Mouse (Mus musculus): ENCODE results near the gene Ptpn11. TPM values are rescaled to one million over a fixed set of nuclear protein-coding genes. Genes with fewer than 3 reads are reported as not detected.

Ptpn11 gene
- polyA plus RNA-seq, 1 experiment from 2014 or later, result 25.4 TPM

DNA sequence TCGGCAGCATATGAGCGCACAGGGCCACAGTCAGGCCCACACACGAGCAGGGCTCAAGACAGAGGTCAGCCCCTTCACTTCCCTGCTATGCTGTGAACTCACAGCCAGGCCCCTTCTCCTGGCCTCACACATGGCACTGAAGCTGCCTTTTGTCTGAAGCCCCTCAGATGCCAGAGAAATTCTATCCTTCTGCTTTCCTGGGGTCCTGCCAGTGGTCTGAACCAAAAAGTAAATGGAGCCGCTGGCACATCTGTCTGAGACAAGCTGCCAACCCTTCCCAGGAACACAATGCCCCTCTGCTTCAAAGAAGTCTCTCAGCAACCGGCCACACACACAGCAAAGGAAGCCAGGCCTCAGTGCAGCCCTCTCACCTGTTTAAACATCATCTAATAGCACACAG lies 28.9 kb downstream of the Ptpn11 start:
- Histone ChIP-seq H3K9me3 (no peaks in the 10 kb centered on the region), H3K36me3 (replicated peaks) (peaks cover 100% of the 10 kb centered on the region), H3K27me3 (replicated peaks; ENCODE audit: low read depth, poor library complexity, severe bottlenecking) (no peaks in the 10 kb centered on the region), H3K4me3 (no peak overlapping the region), H3K4me1 (no peaks in the 10 kb centered on the region), H3K27ac (replicated peaks) (no peak overlapping the region)
- DNase-seq (ENCODE audit: low spot score), result no peak
- WGBS, result 87% methylated on average over 5 of the region's 5 CpGs

- H3K4me3 ChIP-seq, result no peak overlapping the region
- H3K27me3 ChIP-seq (replicated peaks; ENCODE audit: low read depth, poor library complexity, severe bottlenecking), result no peaks in the 10 kb centered on the region
- no peaks in the 10 kb centered on the region for H3K4me1 ChIP-seq
- H3K9me3 ChIP-seq, result no peaks in the 10 kb centered on the region
- no peak overlapping the region for H3K27ac ChIP-seq (replicated peaks)
- peaks cover 99% of the 10 kb centered on the region for H3K36me3 ChIP-seq (replicated peaks)
- DNase-seq (ENCODE audit: low spot score), result no peak
- 86% methylated on average over 7 of the region's 7 CpGs for WGBS
These were observed 32.2 kb downstream of the Ptpn11 start for GRCm38 (mm10) chr5:121158966-121159365.

DNA sequence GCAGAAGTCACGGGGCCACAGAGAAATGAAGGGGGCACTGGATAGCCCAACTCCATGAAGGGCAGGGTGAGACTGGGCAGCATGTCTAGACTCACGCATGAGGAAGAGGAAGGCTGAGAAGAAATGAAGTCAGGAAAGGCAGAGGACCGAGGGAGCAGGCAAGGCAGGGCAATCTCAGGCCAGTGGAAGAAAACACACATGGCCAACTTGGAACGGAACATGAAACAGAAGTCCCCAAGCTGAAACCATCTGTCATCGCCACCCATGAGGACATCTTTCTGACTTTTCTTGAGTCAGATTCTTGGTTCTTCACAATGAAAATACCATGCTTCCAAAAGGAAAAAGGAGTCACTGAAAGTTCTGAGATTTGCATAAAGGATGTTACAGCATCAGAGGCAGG lies 33.7 kb downstream of the Ptpn11 start:
- Histone ChIP-seq H3K27ac (replicated peaks) (no peak overlapping the region), H3K27me3 (replicated peaks; ENCODE audit: low read depth, poor library complexity, severe bottlenecking) (no peaks in the 10 kb centered on the region), H3K4me3 (no peak overlapping the region), H3K4me1 (no peaks in the 10 kb centered on the region), H3K9me3 (no peaks in the 10 kb centered on the region), H3K36me3 (replicated peaks) (peaks cover 99% of the 10 kb centered on the region)
- WGBS, result 93% methylated on average over 5 of the region's 5 CpGs
- DNase-seq (ENCODE audit: low spot score), result no peak

- H3K9me3 ChIP-seq, result no peaks in the 10 kb centered on the region
- no peaks in the 10 kb centered on the region for H3K4me1 ChIP-seq
- no peak for DNase-seq (ENCODE audit: low spot score)
- peaks cover 99% of the 10 kb centered on the region for H3K36me3 ChIP-seq (replicated peaks)
- H3K27me3 ChIP-seq (replicated peaks; ENCODE audit: low read depth, poor library complexity, severe bottlenecking), result no peaks in the 10 kb centered on the region
- no peak overlapping the region for H3K4me3 ChIP-seq
- 78% methylated on average over 2 of the region's 2 CpGs for WGBS
- no peak overlapping the region for H3K27ac ChIP-seq (replicated peaks)
These were observed 34.2 kb downstream of the Ptpn11 start for GRCm38 (mm10) chr5:121157017-121157416.

DNA sequence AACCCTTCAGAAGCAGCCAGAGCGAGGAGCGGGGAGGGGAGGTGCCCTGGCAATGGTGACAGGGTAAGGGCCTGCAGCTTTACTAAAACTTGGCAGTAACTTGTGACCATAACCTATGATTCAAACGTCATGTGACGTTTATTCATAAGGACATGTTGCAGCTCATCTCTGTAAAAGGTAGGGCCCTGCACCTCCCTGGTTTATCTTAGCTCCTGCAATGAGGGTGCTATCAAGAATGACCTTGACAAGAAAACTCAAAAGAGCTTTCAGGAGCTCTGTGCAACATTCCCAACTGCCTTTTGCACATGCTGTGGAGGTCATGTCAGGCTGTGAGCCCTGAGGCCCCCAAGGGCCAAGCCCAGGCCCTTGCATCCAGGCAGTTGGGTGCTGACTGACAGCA lies 35.1 kb downstream of the Ptpn11 start:
- Histone ChIP-seq H3K27me3 (replicated peaks; ENCODE audit: low read depth, poor library complexity, severe bottlenecking) (no peaks in the 10 kb centered on the region), H3K4me1 (no peaks in the 10 kb centered on the region), H3K27ac (replicated peaks) (no peak overlapping the region), H3K4me3 (no peak overlapping the region), H3K36me3 (replicated peaks) (peaks cover 99% of the 10 kb centered on the region), H3K9me3 (no peaks in the 10 kb centered on the region)
- WGBS, result 92% methylated on average over 4 of the region's 4 CpGs
- DNase-seq (ENCODE audit: low spot score), result no peak

DNA sequence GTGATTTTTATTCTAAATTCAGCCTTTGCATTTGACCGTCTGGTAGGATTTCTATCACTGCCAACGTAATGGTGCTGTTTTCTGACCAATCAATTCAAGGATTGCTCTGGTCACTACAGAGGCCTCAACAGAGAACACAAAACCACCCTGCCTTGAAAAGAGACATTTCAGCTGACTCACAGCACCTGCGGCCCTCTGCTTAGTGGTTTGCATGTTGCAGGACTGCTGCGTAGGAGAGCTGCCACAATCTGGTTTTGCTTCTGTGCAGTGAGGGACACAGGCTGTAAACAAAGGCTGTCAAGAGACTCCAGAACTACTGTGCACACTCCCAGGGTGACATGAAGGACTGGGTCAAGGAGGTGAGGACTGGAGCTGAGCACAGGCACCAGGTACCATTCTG lies 40.5 kb downstream of the Ptpn11 start:
- Histone ChIP-seq H3K27me3 (replicated peaks; ENCODE audit: low read depth, poor library complexity, severe bottlenecking) (no peaks in the 10 kb centered on the region), H3K36me3 (replicated peaks) (peaks cover 100% of the 10 kb centered on the region), H3K27ac (replicated peaks) (no peak overlapping the region), H3K4me1 (no peaks in the 10 kb centered on the region), H3K4me3 (no peak overlapping the region), H3K9me3 (no peaks in the 10 kb centered on the region)
- 94% methylated on average over 4 of the region's 4 CpGs for WGBS
- no peak for DNase-seq (ENCODE audit: low spot score)

DNA sequence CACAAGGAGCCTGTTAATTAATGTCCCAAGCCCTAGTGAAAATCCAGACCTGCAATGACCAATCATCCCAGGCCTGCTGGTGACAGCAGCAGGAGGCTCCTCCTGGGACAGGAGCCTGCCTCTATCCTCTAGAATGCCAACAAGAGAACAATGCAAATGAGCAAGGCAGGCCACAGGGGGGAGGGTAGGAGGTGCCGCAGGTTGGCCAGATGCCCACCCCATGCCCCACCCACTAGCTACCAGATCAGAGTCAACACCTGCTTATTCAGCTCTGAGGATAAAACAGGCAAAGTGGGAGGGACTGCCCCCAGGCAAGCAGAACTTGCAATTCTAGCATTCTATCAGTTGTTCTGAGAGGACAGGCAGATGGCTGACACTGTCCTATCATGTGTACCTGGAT lies 42.0 kb downstream of the Ptpn11 start:
- DNase-seq (ENCODE audit: low spot score), result no peak
- no peaks in the 10 kb centered on the region for H3K27me3 ChIP-seq (replicated peaks; ENCODE audit: low read depth, poor library complexity, severe bottlenecking)
- peaks cover 100% of the 10 kb centered on the region for H3K36me3 ChIP-seq (replicated peaks)
- H3K9me3 ChIP-seq, result no peaks in the 10 kb centered on the region
- no peaks in the 10 kb centered on the region for H3K4me1 ChIP-seq
- H3K4me3 ChIP-seq, result no peak overlapping the region
- H3K27ac ChIP-seq (replicated peaks), result no peak overlapping the region
- WGBS, result 90% methylated on average over 1 of the region's 1 CpGs

DNA sequence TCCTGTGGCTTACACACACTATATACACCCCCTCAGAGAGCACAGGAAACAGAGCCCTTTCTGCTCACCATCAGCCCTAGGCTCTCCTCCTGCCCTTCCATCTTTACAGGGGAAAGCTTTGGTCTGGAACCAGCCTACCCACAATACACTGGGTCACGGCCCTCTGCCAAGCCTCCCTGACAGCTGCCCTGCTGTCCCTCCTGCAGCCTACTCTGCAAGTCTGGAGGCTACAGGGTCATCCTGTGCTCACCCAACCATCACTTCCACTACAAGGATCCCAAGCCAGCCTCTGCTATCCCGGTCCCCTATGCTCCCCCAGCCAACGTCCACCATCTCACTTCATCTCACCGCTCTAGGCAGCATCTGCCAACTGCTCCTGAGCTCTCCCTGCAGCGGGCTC lies 44.9 kb downstream of the Ptpn11 start:
- peaks cover 100% of the 10 kb centered on the region for H3K36me3 ChIP-seq (replicated peaks)
- no peak overlapping the region for H3K4me3 ChIP-seq
- 89% methylated on average over 5 of the region's 5 CpGs for WGBS
- no peak overlapping the region for H3K27ac ChIP-seq (replicated peaks)
- no peak for DNase-seq (ENCODE audit: low spot score)
- no peaks in the 10 kb centered on the region for H3K9me3 ChIP-seq
- H3K27me3 ChIP-seq (replicated peaks; ENCODE audit: low read depth, poor library complexity, severe bottlenecking), result no peaks in the 10 kb centered on the region
- no peaks in the 10 kb centered on the region for H3K4me1 ChIP-seq

DNA sequence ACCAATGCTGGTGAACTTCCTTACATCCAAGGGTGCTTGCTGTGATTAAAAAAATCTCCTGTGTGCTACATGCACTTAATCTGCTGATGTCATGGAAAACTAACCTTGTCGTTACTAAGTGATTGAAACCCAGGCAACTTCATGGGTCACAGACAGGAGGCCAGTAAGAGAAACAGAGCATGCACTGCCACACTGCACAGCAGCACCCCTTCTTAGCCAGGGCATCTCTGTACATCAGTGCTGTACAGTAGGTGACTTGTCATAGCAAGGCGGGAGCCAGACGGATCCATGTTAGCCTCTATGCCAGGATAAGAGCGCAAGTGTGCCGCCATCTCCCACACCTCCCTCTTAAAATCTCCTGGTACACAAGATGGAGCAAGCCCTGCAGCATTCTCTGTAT lies 45.6 kb downstream of the Ptpn11 start:
- no peak for DNase-seq (ENCODE audit: low spot score)
- H3K27me3 ChIP-seq (replicated peaks; ENCODE audit: low read depth, poor library complexity, severe bottlenecking), result no peaks in the 10 kb centered on the region
- no peak overlapping the region for H3K27ac ChIP-seq (replicated peaks)
- no peaks in the 10 kb centered on the region for H3K9me3 ChIP-seq
- WGBS, result 94% methylated on average over 5 of the region's 5 CpGs
- no peak overlapping the region for H3K4me3 ChIP-seq
- H3K4me1 ChIP-seq, result no peaks in the 10 kb centered on the region
- H3K36me3 ChIP-seq (replicated peaks), result peaks cover 100% of the 10 kb centered on the region

DNA sequence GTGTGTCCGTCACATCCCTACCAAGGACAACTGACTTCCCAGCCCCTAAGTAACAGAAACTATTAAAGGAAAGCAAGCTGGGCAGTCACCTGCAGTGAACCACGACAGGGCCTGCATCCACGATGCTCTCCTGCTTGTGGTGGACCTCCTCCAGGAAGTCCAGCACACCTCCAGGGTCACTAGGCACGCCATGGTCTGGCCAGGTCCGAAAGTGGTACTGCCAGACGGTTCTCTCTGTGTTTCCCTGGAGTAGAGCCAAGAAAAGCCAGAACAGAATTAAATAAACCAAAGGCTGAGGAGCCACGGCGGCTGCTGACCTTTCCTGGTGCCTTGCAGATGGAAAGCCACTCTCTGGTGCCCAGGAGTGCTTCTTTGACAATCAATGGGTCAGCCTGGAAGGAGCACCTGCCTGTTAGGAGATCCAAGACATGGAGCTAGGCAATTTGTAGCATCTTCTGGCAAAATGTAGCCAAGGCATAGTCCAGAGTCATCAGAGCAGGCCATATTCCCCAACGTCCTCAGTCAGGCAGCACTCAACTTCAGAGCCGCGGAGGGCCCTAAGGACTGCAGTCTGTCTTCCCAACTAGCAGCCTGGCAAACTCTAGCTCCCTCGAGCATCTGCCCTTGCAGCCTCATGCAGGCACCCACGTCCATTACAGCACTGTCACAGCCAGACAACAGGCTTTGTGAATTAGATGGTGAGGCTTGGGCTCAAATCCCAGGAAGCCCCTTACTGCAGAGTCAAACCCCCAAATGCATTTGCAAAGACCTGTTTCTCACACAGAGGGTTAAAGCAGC lies 46.6 kb downstream of the Ptpn11 start:
- Histone ChIP-seq H3K4me3 (no peak overlapping the region), H3K4me1 (no peaks in the 10 kb centered on the region), H3K9me3 (no peaks in the 10 kb centered on the region), H3K36me3 (replicated peaks) (peaks cover 98% of the 10 kb centered on the region), H3K27ac (replicated peaks) (no peak overlapping the region), H3K27me3 (replicated peaks; ENCODE audit: low read depth, poor library complexity, severe bottlenecking) (no peaks in the 10 kb centered on the region)
- no peak for DNase-seq (ENCODE audit: low spot score)
- WGBS, result 91% methylated on average over 13 of the region's 13 CpGs

- H3K27ac ChIP-seq (replicated peaks), result no peak overlapping the region
- WGBS, result 92% methylated on average over 14 of the region's 14 CpGs
These were observed 48.6 kb downstream of the Ptpn11 start for GRCm38 (mm10) chr5:121142431-121143119.

DNA sequence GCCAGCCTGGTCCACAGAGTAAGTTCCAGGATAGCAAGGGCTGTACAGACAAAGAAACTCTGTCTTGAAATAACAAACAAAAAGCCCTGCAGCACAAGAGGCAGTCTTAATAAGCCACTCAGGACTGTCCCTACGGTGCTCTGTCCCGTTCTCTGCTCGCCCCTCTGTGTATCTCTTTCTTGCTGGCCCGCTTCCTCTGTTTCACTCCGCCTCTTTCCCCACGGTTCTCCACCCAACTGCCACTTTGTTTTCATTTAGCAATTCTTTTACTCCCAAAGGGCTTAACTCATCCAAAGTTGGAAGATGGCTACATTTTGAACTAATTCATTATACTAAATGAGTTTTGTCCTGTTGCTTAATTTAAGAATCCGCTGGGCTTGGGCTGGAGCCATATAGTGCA lies 50.9 kb downstream of the Ptpn11 start:
- H3K36me3 ChIP-seq (replicated peaks), result peaks cover 97% of the 10 kb centered on the region
- H3K27me3 ChIP-seq (replicated peaks; ENCODE audit: low read depth, poor library complexity, severe bottlenecking), result no peaks in the 10 kb centered on the region
- no peak overlapping the region for H3K27ac ChIP-seq (replicated peaks)
- WGBS, result 62% methylated on average over 7 of the region's 7 CpGs
- no peaks in the 10 kb centered on the region for H3K4me1 ChIP-seq
- DNase-seq (ENCODE audit: low spot score), result no peak
- H3K9me3 ChIP-seq, result no peaks in the 10 kb centered on the region
- H3K4me3 ChIP-seq, result no peak overlapping the region

More at GRCm38 (mm10) chr5:121142431-121143119, 48.6 kb downstream of the Ptpn11 start:
- H3K27me3 ChIP-seq (replicated peaks; ENCODE audit: low read depth, poor library complexity, severe bottlenecking), result no peaks in the 10 kb centered on the region
- H3K36me3 ChIP-seq (replicated peaks), result peaks cover 98% of the 10 kb centered on the region
- H3K4me1 ChIP-seq, result no peaks in the 10 kb centered on the region
- no peaks in the 10 kb centered on the region for H3K9me3 ChIP-seq
- no peak overlapping the region for H3K4me3 ChIP-seq
- no peak for DNase-seq (ENCODE audit: low spot score)

GRCm38 (mm10) chr5:121137125-121137524 lies 54.1 kb downstream of the Ptpn11 start:
- H3K36me3 ChIP-seq (replicated peaks), result peaks cover 97% of the 10 kb centered on the region
- H3K27me3 ChIP-seq (replicated peaks; ENCODE audit: low read depth, poor library complexity, severe bottlenecking), result no peaks in the 10 kb centered on the region
- H3K4me1 ChIP-seq, result no peaks in the 10 kb centered on the region
- H3K27ac ChIP-seq (replicated peaks), result no peak overlapping the region
- 96% methylated on average over 8 of the region's 8 CpGs for WGBS
- no peak overlapping the region for H3K4me3 ChIP-seq
- no peak for DNase-seq (ENCODE audit: low spot score)
- no peaks in the 10 kb centered on the region for H3K9me3 ChIP-seq

All from embryonic facial prominence, embryonic 10.5 days (tissue).